Mouse (Mus musculus) splenic B cell, adult 2 months (primary cell): ENCODE results near the gene A730049H05Rik.

Experiments
- DNase-seq: peaks from one replicate; pipeline ENCODE4 v3.0.0-alpha.2; 2011; ENCODE audit warnings: low read depth, low spot score
- H3K27me3 ChIP-seq: 2 replicates; pipeline ENCODE4 v1.6.1; 2012; ENCODE audit warnings: mild to moderate bottlenecking, low read length, moderate library complexity, mixed read lengths; ENCODE audit not compliant: control insufficient read depth, poor library complexity, insufficient read depth, severe bottlenecking
- H3K36me3 ChIP-seq: 2 replicates; pipeline ENCODE4 v1.6.1; 2012; ENCODE audit warnings: mild to moderate bottlenecking, low read length, moderate library complexity, mixed read lengths; ENCODE audit not compliant: control insufficient read depth, poor library complexity, insufficient read depth, severe bottlenecking

Gene A730049H05Rik

GRCm38 (mm10) chr6:92879700-92880265, 63.5 kb downstream of the A730049H05Rik start:
- no peaks in the 10 kb centered on the region for H3K27me3 ChIP-seq
- no peaks in the 10 kb centered on the region for H3K36me3 ChIP-seq
- DNase-seq, result no peak

- DNase-seq, result no peak
- Histone ChIP-seq H3K36me3 (no peaks in the 10 kb centered on the region), H3K27me3 (no peaks in the 10 kb centered on the region)
Observed at GRCm38 (mm10) chr6:92882446-92882845, 66.2 kb downstream of the A730049H05Rik start.

GRCm38 (mm10) chr6:92883131-92883900, 67.0 kb downstream of the A730049H05Rik start:
- DNase-seq, result no peak
- Histone ChIP-seq H3K36me3 (no peaks in the 10 kb centered on the region), H3K27me3 (no peaks in the 10 kb centered on the region)

- DNase-seq, result no peak
- Histone ChIP-seq H3K36me3 (no peaks in the 10 kb centered on the region), H3K27me3 (no peaks in the 10 kb centered on the region)
Observed at GRCm38 (mm10) chr6:92891535-92891934, 75.3 kb downstream of the A730049H05Rik start.
